Mouse (Mus musculus) CH12.LX (cell line): ENCODE measurements around the gene Wnk1. TPM values are rescaled to one million over a fixed set of nuclear protein-coding genes. Genes with fewer than 3 reads are reported as not detected.

Experiments
- DNase-seq: peaks from one replicate; pipeline ENCODE4 v3.0.0-alpha.2; 2013; ENCODE audit errors: extremely low read depth
- H3K27ac ChIP-seq: 2 replicates; pipeline ENCODE4 v1.5.1; 2012; ENCODE audit warnings: low read depth, mild to moderate bottlenecking, control low read depth, moderate library complexity; ENCODE audit not compliant: insufficient read depth
- H3K27me3 ChIP-seq: replicated peaks from 2 replicates; pipeline ENCODE3; 2012; ENCODE audit warnings: inconsistent platforms
- H3K36me3 ChIP-seq, 2 experiments: replicated peaks in 1 of 2; 2 replicates each; pipeline versions ENCODE3 to v1.6.1; 2012; ENCODE audit warnings: inconsistent platforms in 1 of 2, low read length in 1 of 2, mild to moderate bottlenecking in 1 of 2, mixed read lengths in 1 of 2, moderate library complexity in 1 of 2; ENCODE audit not compliant: control insufficient read depth in 1 of 2, insufficient read depth in 1 of 2
- H3K4me1 ChIP-seq, 2 experiments: 2 replicates each; pipeline ENCODE4 v1.6.1; 2012; ENCODE audit warnings: inconsistent platforms in 1 of 2, moderate library complexity in 1 of 2; ENCODE audit not compliant: insufficient read depth in 2 of 2, control insufficient read depth in 1 of 2
- H3K4me2 ChIP-seq: 2 replicates; pipeline ENCODE4 v1.6.1; 2012; ENCODE audit warnings: low read depth, mild to moderate bottlenecking, control low read depth; ENCODE audit not compliant: poor library complexity, insufficient read depth, severe bottlenecking
- H3K4me3 ChIP-seq, 3 experiments: fragments of 150-350 bp in 1 of 3; sonication (generic) in 1 of 3; replicated peaks in 1 of 3; 2 replicates each; pipeline versions ENCODE3 to v1.5.1; 2011 to 2012; ENCODE audit warnings: low read depth in 2 of 3, low read length in 2 of 3, mild to moderate bottlenecking in 2 of 3, moderate library complexity in 2 of 3, control low read depth in 1 of 3, improper control_type of control experiment in 1 of 3, inconsistent platforms in 1 of 3, mixed read lengths in 1 of 3; ENCODE audit not compliant: poor library complexity in 1 of 3
- H3K79me2 ChIP-seq: replicated peaks from 2 replicates; pipeline ENCODE4 v1.6.1; 2012; ENCODE audit warnings: mild to moderate bottlenecking, moderate library complexity; ENCODE audit not compliant: control insufficient read depth, poor library complexity, insufficient read depth, severe bottlenecking; ENCODE audit errors: extremely low read depth
- H3K9ac ChIP-seq: 2 replicates; pipeline ENCODE4 v1.6.1; 2012; ENCODE audit warnings: low read depth, mild to moderate bottlenecking, control low read depth, moderate library complexity; ENCODE audit not compliant: insufficient read depth
- H3K9me3 ChIP-seq: replicated peaks from 2 replicates; pipeline ENCODE3; 2012; ENCODE audit warnings: low read length, inconsistent platforms, mixed read lengths
- BHLHE40 ChIP-seq: IDR thresholded peaks from 2 replicates; pipeline ENCODE4 v1.6.1; 2011; ENCODE audit warnings: mild to moderate bottlenecking, low read depth, low read length, improper control_type of control experiment
- CHD1 ChIP-seq: IDR thresholded peaks from 2 replicates; pipeline ENCODE4 v1.6.1; 2012; ENCODE audit warnings: low read depth, low read length, improper control_type of control experiment, inconsistent platforms
- CHD2 ChIP-seq: IDR thresholded peaks from 2 replicates; pipeline ENCODE4 v1.6.1; 2011; ENCODE audit warnings: low read length, improper control_type of control experiment
- CTCF ChIP-seq, 2 experiments: IDR thresholded peaks in 1 of 2; conservative IDR thresholded peaks in 1 of 2; 2 replicates each; pipeline ENCODE4 v1.5.1; 2011 to 2012; ENCODE audit warnings: low read depth in 2 of 2, low read length in 2 of 2, improper control_type of control experiment in 1 of 2, inconsistent platforms in 1 of 2, mild to moderate bottlenecking in 1 of 2, moderate library complexity in 1 of 2
- E2F4 ChIP-seq: IDR thresholded peaks from 2 replicates; pipeline ENCODE4 v1.6.1; 2011; ENCODE audit warnings: low read depth, low read length, improper control_type of control experiment; ENCODE audit not compliant: insufficient replicate concordance
- EP300 ChIP-seq: IDR thresholded peaks from 2 replicates; pipeline ENCODE4 v1.6.1; 2011; ENCODE audit warnings: low read length, improper control_type of control experiment
- GABPA ChIP-seq: IDR thresholded peaks from 2 replicates; pipeline ENCODE4 v1.6.1; 2012; ENCODE audit warnings: low read depth, low read length, improper control_type of control experiment, inconsistent platforms; ENCODE audit not compliant: insufficient replicate concordance
- HCFC1 ChIP-seq: IDR thresholded peaks from 2 replicates; pipeline ENCODE4 v1.6.1; 2012; ENCODE audit warnings: low read depth, mild to moderate bottlenecking, inconsistent platforms, low read length, improper control_type of control experiment
- JUN ChIP-seq: IDR thresholded peaks from 2 replicates; pipeline ENCODE4 v1.6.1; 2011; ENCODE audit warnings: low read depth, mild to moderate bottlenecking, low read length, improper control_type of control experiment, moderate library complexity; ENCODE audit not compliant: insufficient read depth
- JUND ChIP-seq: conservative IDR thresholded peaks from 2 replicates; pipeline ENCODE4 v1.6.1; 2011; ENCODE audit warnings: low read depth, low read length, improper control_type of control experiment
- KAT2A ChIP-seq: IDR thresholded peaks from 2 replicates; pipeline ENCODE4 v1.6.1; 2012; ENCODE audit warnings: low read length, improper control_type of control experiment, inconsistent platforms; ENCODE audit not compliant: insufficient replicate concordance
- MAFK ChIP-seq: IDR thresholded peaks from 2 replicates; pipeline ENCODE4 v1.6.1; 2011; ENCODE audit warnings: low read length, improper control_type of control experiment; ENCODE audit not compliant: insufficient replicate concordance
- MAX ChIP-seq: IDR thresholded peaks from 2 replicates; pipeline ENCODE4 v1.6.1; 2011; ENCODE audit warnings: low read length, improper control_type of control experiment
- MAZ ChIP-seq: IDR thresholded peaks from 2 replicates; pipeline ENCODE4 v1.6.1; 2012; ENCODE audit warnings: low read depth, mild to moderate bottlenecking, inconsistent platforms, low read length, improper control_type of control experiment, moderate library complexity
- MEF2A ChIP-seq: IDR thresholded peaks from 2 replicates; pipeline ENCODE4 v1.6.1; 2014; ENCODE audit warnings: low read depth, mild to moderate bottlenecking, inconsistent platforms, low read length, improper control_type of control experiment, borderline replicate concordance
- MXI1 ChIP-seq: IDR thresholded peaks from 2 replicates; pipeline ENCODE4 v1.6.1; 2011; ENCODE audit warnings: mild to moderate bottlenecking, low read depth, low read length, improper control_type of control experiment
- MYC ChIP-seq: IDR thresholded peaks from 2 replicates; pipeline ENCODE4 v1.6.1; 2011; ENCODE audit warnings: low read depth, mild to moderate bottlenecking, improper control_type of control experiment, low read length
- NELFE ChIP-seq: IDR thresholded peaks from 2 replicates; pipeline ENCODE4 v1.6.1; 2011; ENCODE audit warnings: low read depth, low read length, improper control_type of control experiment
- NRF1 ChIP-seq: IDR thresholded peaks from 2 replicates; pipeline ENCODE4 v1.6.1; 2014; ENCODE audit warnings: low read depth, mild to moderate bottlenecking, inconsistent platforms, low read length, improper control_type of control experiment, moderate library complexity
- PAX5 ChIP-seq: IDR thresholded peaks from 2 replicates; pipeline ENCODE4 v1.6.1; 2012; ENCODE audit warnings: low read length, inconsistent platforms, mixed read lengths
- POLR2A ChIP-seq: IDR thresholded peaks from 2 replicates; pipeline ENCODE4 v1.6.1; 2011; ENCODE audit warnings: low read depth, mild to moderate bottlenecking, improper control_type of control experiment, low read length
- POLR2AphosphoS2 ChIP-seq: IDR thresholded peaks from 2 replicates; pipeline ENCODE4 v1.6.1; 2011; ENCODE audit warnings: low read depth, low read length, improper control_type of control experiment
- RAD21 ChIP-seq: IDR thresholded peaks from 2 replicates; pipeline ENCODE4 v1.6.1; 2011; ENCODE audit warnings: low read depth, mild to moderate bottlenecking, low read length, improper control_type of control experiment, moderate library complexity
- RCOR1 ChIP-seq: conservative IDR thresholded peaks from 2 replicates; pipeline ENCODE4 v1.6.1; 2012; ENCODE audit warnings: low read depth, mild to moderate bottlenecking, inconsistent platforms, low read length, improper control_type of control experiment
- SIN3A ChIP-seq: IDR thresholded peaks from 2 replicates; pipeline ENCODE4 v1.6.1; 2012; ENCODE audit warnings: low read length, improper control_type of control experiment, inconsistent platforms
- SMC3 ChIP-seq: IDR thresholded peaks from 2 replicates; pipeline ENCODE4 v1.6.1; 2011; ENCODE audit warnings: low read depth, low read length, improper control_type of control experiment
- TBP ChIP-seq: conservative IDR thresholded peaks from 2 replicates; pipeline ENCODE4 v1.6.1; 2011; ENCODE audit warnings: low read depth, low read length, improper control_type of control experiment
- TCF12 ChIP-seq: IDR thresholded peaks from 2 replicates; pipeline ENCODE4 v1.6.1; 2014; ENCODE audit warnings: low read depth, mild to moderate bottlenecking, inconsistent platforms, low read length, improper control_type of control experiment
- UBTF ChIP-seq: IDR thresholded peaks from 2 replicates; pipeline ENCODE4 v1.6.1; 2012; ENCODE audit warnings: low read depth, mild to moderate bottlenecking, inconsistent platforms, low read length, improper control_type of control experiment, moderate library complexity
- USF1 ChIP-seq: IDR thresholded peaks from 2 replicates; pipeline ENCODE4 v1.6.1; 2014; ENCODE audit warnings: low read depth, mild to moderate bottlenecking, inconsistent platforms, low read length, improper control_type of control experiment
- USF2 ChIP-seq: conservative IDR thresholded peaks from 2 replicates; pipeline ENCODE4 v1.6.1; 2011; ENCODE audit warnings: low read depth, low read length, improper control_type of control experiment
- ZKSCAN1 ChIP-seq: IDR thresholded peaks from 2 replicates; pipeline ENCODE4 v1.6.1; 2012; ENCODE audit warnings: low read depth, inconsistent platforms, low read length, improper control_type of control experiment, borderline replicate concordance
- ZNF384 ChIP-seq: IDR thresholded peaks from 2 replicates; pipeline ENCODE4 v1.6.1; 2012; ENCODE audit warnings: low read depth, low read length, improper control_type of control experiment, inconsistent platforms
- dilution Hi-C: fragments of 300-500 bp; cut with MboI; formaldehyde crosslinking; loops from 2 replicates; pipeline ENCODE4 v1.14.3; 2020; ENCODE audit warnings: low sequenced_read_pairs; ENCODE audit not compliant: extremely low pct_unique_long_range_greater_than_20kb, extremely low pct_ligation_motif_present
- in situ Hi-C: fragments of 300-500 bp; cut with MboI; formaldehyde crosslinking; loops from 3 replicates; pipeline ENCODE4 v1.14.3; 2019; ENCODE audit warnings: low sequenced_read_pairs, low pct_ligation_motif_present, low pct_unique_long_range_greater_than_20kb, mixed read lengths
- polyA plus RNA-seq: library from polyadenylated mRNA; unstranded; fragments of >175 nt; gene quantifications from 2 replicates; pipeline ENCODE4 v1.2.1, GENCODE M21; 2012; ENCODE audit warnings: low read depth; ENCODE audit not compliant: insufficient read length
- total RNA-seq, 2 experiments: library from RNA; depleted of rRNA; stranded (reverse); fragments of 300-350 nt in 1 of 2; fragments of >200 nt in 1 of 2; gene quantifications; 2 replicates each; pipeline ENCODE4 v1.2.3; 2012 to 2014

The Wnk1 gene
- total and polyA plus RNA-seq, 3 experiments: 97.2 to 216 (median 125) TPM

DNA sequence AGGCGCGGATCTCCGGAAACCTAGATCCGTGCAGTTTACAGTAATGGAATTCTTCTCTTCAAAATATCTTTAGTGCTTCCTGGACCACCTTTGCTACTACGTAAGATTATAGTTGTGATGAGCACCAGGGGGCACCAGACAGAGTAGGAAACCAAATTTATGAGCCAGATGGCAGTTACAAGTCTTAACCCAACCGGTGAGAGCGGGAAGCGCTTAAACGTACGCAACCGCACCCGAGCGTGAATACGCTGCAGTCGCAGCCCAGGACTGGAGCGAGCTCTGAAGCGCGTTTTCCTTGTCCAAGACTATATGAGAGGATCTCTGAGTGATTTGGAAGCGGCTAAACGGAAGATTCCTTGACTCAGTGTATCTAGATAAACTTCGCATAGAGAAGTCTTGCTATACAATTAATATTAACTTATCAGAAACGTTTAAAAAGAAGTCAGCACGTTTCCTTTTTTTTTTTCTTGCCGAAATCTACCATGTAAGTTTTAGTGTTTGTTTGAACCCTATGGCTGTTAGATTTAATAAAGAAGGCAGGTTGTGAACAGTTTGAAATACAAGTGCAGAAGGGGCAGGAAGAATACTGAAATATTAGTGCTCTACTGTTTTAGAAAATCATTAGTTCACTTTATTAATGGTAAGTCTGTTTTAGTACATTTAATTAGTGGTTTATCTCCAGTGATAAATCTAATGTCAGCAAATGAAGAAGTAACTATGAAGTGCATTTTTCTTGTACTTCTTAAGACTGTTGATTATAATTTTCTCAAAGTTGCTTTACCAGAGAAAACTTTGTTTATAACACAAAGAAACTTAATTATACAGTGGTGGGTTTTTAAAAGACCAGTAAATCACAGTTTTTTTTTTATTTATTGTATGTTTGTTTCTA is 1.4 kb upstream of the Wnk1 start (continued):
- TF ChIP-seq RAD21 (peak; percentile 86), SMC3 (peak; percentile 97), UBTF (no peak), KAT2A (no peak), E2F4 (peak; percentile 93; the same call in 1 of the 2 replicates), GABPA (no peak), EP300 (0 out of 2 replicates have a peak, but pooled peaks have one; percentile 16), MAZ (no peak), USF1 (no peak), RCOR1 (no peak), NRF1 (peak; percentile 37; the same call in 1 of the 2 replicates), POLR2AphosphoS2 (no peak), MAFK (no peak), MXI1 (peak; percentile 51; the same call in 1 of the 2 replicates), TCF12 (peak; percentile 63; the same call in 1 of the 2 replicates)

DNA sequence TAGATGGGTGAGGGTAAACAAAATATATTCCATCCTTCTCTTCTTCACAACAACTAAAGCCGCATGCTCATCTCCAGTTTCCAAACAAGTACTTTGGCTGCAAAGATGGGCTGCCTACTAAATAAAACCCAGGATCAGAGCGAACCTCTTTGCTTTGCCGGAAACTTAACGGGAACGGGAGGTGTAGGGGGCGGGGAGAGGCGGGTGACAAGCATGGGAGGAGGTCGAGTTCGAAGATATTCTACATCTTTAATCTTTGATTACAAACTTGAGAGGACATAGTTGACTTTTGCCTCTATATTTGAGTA is 738 bp upstream of the Wnk1 start:
- Histone ChIP-seq H3K36me3 (peaks cover 12 to 20% of the 10 kb centered on the region in 2 experiments), H3K4me1 (peaks cover 3 to 25% of the 10 kb centered on the region in 2 experiments), H3K9me3 (no peaks in the 10 kb centered on the region), H3K4me2 (peak overlapping the region; percentile 96), H3K27ac (peak overlapping the region; percentile 92), H3K9ac (peak overlapping the region; percentile 99), H3K79me2 (peaks cover 37% of the 10 kb centered on the region), H3K4me3 (peak overlapping the region; percentile 73 to 93 (median 84)), H3K27me3 (no peaks in the 10 kb centered on the region)
- dilution Hi-C loops: no loop called here
- in situ Hi-C loops: loop anchor here (5.0 to 10.0 kb wide), 2 partner anchors 116 to 148 kb away; no protein-coding TSS in a partner anchor
- peak; percentile 48 for DNase-seq
- no peak for TF ChIP-seq CTCF (conservative IDR thresholded peaks at IDR 0.05 in 1 of 2, IDR thresholded peaks at IDR 0.05 in 1 of 2; ENCODE audit: low read depth in 2 of 2, low read length in 2 of 2)
- TF ChIP-seq MYC: peak; percentile 10; the same call in 1 of the 2 replicates
- TF ChIP-seq USF1: no peak
- no peak; the same call in 1 of the 2 replicates for TF ChIP-seq JUND
- no peak for TF ChIP-seq HCFC1
- TF ChIP-seq POLR2AphosphoS2: no peak
- no peak for TF ChIP-seq JUN
- TF ChIP-seq MXI1: peak; percentile 58; the same call in 1 of the 2 replicates
- TF ChIP-seq SIN3A: 0 out of 2 replicates have a peak, but pooled peaks have one; percentile 18
- no peak for TF ChIP-seq GABPA
- TF ChIP-seq UBTF: no peak
- no peak for TF ChIP-seq TCF12
- TF ChIP-seq POLR2A: no peak
- peak; percentile 37; the same call in 1 of the 2 replicates for TF ChIP-seq BHLHE40
- no peak; the same call in 1 of the 2 replicates for TF ChIP-seq MEF2A
- no peak for TF ChIP-seq MAFK
- peak; percentile 51; the same call in 1 of the 2 replicates for TF ChIP-seq NELFE
- no peak for TF ChIP-seq ZNF384
- peak; percentile 90 for TF ChIP-seq CHD1
- TF ChIP-seq E2F4: 0 out of 2 replicates have a peak, but pooled peaks have one; percentile 38
- no peak for TF ChIP-seq ZKSCAN1
- 0 out of 2 replicates have a peak, but pooled peaks have one; percentile 55 for TF ChIP-seq RCOR1
- peak; percentile 48 for TF ChIP-seq EP300
- no peak for TF ChIP-seq RAD21
- TF ChIP-seq USF2: no peak
- TF ChIP-seq TBP: no peak
- no peak for TF ChIP-seq PAX5
- TF ChIP-seq KAT2A: no peak
- TF ChIP-seq MAX: peak; percentile 62; the same call in 1 of the 2 replicates
- TF ChIP-seq CHD2: peak; percentile 73
